Mouse (Mus musculus) left cerebral cortex, postnatal 36 days (tissue): ENCODE results near the gene Clec2l. TPM values are rescaled to one million over a fixed set of nuclear protein-coding genes. Genes with fewer than 3 reads are reported as not detected.
"Not testable (repeated sequence)": the region's sequence is repeated elsewhere in the genome, so short reads cannot be mapped to it uniquely, and the experiment has no call there.

Experiments used
- DNase-seq, 2 experiments: peaks; one replicate each; pipeline ENCODE4 v3.0.0; 2021 to 2022; ENCODE audit warnings: low spot score in 2 of 2, mixed read lengths in 1 of 2
- intact Hi-C: fragments of 180-260 bp; cut with DNase I; formaldehyde crosslinking; loops from one replicate; pipeline ENCODE4 v1.15.1; 2025
- total RNA-seq, 2 experiments: library from RNA; stranded (reverse); gene quantifications; 2 replicates each; pipeline ENCODE4 v1.2.3; 2021

Gene Clec2l
- total RNA-seq, 2 experiments from 2014 or later, result 74.5 to 92.6 TPM

DNA sequence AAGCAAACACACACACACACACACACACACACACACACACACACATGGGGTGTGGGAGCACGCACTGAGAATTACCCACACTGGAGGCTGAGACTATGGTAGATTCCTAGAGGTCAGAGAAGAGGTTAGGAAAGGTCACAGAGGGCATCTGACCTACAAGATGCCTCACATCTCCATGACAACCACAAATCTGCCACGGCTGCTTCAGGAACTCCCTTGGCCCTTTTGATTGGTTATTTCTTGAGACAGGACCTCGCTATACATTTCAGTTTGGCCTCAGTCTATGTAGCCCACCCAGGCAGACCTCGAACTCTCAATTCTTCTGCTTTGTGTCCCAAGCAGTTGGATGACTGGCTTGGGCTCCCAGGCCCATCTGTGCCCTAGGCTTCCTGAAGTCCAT lies 1.2 kb upstream of the Clec2l start:
- intact Hi-C loops, result loop anchor here (5.0 kb wide), 1 partner anchor 36 kb away; no protein-coding TSS in a partner anchor
- DNase-seq, result no peak

DNA sequence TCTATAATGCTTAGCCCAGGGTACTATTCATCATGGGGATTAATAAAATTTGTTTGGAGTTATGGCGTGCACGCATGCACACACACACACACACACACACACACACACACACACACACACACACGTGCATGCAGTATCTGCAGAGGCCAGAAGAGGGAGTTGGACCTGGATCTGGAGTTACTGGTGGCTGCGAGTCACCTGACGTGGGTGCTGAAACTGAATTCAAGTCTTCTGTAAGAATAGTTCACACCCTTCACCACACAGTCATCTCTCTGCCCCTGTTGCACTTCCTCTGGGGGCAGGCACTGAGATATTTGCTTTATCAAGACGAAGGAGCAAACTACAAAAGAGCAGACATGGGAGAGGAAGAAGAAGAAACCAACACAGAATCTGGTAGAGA lies 6.7 kb downstream of the Clec2l start:
- intact Hi-C loops, result no loop called here
- no peak for DNase-seq

DNA sequence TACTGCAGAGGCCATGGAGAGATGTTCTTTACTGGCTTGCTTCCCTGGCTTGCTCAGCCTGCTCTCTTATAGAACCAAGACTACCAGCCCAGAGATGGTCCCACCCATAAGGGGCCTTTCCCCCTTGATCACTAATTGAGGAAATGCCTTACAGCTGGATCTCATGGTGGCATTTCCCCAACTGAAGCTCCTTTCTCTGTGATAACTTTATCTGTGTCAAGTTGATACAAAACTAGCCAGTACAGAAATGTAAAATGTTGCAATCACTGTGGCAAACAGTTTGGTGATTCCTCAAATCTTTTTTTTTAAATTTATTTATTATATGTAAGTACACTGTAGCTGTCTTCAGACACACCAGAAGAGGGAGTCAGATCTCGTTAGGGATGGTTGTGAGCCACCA lies 7.6 kb downstream of the Clec2l start:
- DNase-seq, intact Hi-C loops: not testable (repeated sequence)

DNA sequence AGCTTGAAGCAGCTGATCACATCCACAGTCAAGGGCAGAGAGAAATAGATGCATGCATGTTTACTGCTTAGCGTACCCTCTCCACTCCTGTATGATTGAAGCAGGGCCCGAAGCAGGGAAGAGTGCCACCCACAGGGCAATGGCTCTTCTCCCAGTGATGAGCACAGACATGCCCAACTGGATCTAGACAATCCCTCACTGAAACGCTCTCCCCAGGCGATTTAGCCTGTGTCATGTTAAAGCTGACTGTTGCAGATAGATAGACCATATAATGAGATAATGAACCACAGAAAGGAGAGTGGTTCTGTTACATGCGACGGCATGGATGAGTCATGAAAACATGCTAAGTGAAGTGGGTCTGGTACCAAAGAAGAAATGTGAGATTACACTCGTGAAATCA lies 8.4 kb downstream of the Clec2l start:
- intact Hi-C loops, result no loop called here
- no peak for DNase-seq

DNA sequence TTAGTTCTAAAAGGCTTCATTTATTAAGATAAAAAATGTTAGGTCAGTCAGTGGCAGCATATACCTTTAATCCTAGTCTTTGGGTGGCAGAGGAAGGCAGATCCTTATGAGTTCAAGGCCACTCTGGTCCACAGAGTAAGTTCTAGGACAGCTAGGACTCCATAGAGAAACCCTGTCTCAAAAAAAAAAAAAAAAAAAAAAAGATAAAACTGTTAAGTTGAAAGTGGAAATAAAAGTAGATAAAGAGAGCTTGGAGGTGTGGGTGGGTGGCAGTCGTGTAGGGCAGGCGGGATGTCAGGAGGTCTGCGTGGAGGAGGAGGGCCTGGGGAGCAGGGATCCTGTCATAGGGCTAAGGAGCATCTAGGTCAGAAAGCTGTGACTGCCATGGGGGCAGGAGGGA lies 9.1 kb downstream of the Clec2l start:
- no peak for DNase-seq
- intact Hi-C loops, result no loop called here

DNA sequence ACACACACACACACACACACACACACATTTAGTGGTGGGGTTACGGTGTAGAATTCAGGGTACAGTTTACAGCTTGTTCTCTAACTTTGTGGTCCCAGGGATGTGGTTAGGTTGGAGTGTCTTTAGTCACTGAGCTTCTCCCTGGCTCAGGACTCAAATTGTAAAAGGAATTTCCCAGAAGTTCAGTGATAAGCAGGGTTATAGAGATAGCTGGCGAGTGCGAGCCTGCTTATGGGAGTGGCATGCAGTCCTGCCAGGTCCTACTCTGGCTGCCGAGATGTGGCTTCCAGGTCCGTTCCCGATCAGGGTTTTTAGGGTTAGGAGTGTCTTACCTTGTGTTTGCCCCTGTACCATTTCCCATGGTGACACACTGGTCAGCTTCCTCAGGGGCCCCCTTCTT lies 13.3 kb downstream of the Clec2l start:
- no peak for DNase-seq
- intact Hi-C loops, result no loop called here

DNA sequence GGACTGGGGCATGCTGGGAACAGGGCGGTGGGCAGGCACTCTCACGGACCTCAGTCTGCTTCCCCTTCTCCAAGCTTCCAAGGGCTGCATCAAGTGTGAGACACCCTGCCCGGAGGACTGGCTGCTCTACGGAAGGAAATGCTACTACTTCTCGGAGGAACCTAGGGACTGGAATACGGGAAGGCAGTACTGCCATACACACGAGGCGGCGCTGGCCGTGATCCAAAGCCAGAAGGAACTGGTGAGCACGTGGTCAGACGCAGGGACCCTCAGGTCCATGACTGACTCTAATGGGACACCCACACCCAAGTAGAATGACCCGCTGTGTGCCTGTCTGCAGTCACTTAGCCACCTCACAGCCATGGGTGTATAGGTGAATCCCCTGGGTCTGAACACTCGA lies 13.9 kb downstream of the Clec2l start:
- intact Hi-C loops, result no loop called here
- DNase-seq, result no peak

DNA sequence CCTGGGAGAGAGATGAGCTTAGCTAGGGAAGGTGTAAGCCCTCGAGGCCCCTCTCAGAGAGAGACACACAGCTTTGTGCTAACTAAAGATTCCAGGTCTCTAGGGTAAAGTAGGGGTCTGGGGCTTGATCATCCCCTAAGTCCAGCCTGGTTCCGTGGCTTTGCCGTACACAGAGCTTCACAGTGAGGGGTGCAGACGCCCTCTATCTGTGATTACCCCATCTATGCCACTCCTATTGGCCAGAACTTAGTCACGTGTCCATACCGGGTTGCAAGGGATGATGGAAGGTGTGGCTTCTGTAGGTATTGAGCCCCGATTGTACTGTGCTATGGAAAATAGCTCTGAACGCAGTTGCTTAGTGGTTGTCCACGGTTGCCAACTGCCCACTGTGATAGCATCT lies 14.8 kb downstream of the Clec2l start:
- intact Hi-C loops, result no loop called here
- DNase-seq, result no peak

DNA sequence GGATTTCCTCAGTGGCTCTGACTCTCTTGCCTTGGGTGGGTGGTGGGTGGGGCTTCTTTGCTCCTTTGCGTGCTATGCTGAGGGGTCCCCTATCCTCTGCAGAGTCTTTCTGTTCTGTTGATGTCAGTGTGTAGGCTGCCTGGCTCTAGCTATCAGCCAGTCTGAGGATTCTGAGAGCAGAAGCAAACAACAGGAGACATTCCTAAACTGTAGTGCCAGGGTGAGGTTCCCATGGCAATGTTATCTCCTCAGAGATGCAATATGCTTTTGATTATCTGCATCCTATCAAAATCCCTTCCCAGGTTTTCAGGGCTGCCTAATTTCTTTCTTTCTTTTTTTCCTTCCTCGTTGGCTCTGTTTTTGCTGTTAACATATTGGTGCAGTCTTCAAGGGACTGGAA lies 19.7 kb downstream of the Clec2l start:
- no peak for DNase-seq
- intact Hi-C loops, result no loop called here

DNA sequence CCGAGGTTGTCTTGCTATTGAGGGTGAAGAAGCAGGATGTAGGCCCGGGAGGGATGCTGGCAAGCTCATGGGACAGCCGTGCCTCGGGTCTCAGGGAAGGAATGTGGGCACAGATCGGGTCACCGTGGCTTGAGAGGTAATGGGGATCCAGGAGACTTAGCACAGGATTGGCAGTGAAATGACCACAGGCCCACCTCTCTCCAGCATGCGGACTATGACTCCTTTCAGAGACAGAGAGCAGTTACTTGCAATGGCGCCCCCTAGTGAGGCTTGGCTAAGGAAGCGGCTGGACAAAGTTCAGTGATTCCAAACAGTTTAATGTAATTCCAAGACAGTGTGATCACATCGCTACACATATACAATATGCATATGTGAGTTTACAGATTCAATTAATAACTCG lies 24.3 kb downstream of the Clec2l start:
- no peak for DNase-seq
- intact Hi-C loops, result no loop called here

DNA sequence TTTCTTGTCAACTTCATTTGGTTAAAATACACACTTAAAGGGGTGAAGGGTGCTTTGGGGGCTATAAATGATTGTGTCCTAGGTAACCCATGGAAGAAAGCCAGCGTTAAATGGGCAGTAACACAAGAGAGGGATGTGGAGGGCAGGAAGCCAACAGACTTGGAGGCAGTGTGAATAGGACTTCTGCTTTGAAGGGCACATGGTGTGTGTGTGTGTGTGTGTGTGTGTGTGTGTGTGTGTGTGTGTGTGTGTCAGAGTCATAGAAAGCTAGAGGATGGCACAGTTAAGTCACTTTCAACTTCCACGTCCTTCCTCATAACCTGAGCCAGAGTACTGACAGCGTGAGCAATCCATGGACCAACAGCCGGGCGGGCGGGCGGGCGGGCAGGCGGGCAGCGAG lies 26.0 kb downstream of the Clec2l start:
- intact Hi-C loops, result no loop called here
- no peak for DNase-seq

DNA sequence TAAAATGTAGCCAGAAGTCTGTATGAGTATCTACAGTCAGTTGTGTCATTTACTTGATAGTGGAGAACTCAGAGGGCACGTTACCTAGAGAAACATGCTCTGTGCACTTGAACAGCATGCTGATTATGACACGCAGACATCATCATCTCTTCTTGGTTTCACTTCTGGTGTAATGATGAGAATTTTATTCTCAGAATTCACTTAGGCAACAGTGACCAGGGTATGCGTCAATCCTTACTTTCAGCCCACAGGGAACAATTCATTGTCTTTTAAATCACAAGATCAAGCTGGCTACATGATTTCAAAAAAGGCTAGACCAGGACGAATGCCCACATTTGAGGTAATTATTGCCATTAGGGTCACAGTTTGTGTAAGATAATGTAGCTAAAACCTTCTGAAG lies 27.7 kb downstream of the Clec2l start:
- DNase-seq, result no peak
- intact Hi-C loops, result no loop called here

DNA sequence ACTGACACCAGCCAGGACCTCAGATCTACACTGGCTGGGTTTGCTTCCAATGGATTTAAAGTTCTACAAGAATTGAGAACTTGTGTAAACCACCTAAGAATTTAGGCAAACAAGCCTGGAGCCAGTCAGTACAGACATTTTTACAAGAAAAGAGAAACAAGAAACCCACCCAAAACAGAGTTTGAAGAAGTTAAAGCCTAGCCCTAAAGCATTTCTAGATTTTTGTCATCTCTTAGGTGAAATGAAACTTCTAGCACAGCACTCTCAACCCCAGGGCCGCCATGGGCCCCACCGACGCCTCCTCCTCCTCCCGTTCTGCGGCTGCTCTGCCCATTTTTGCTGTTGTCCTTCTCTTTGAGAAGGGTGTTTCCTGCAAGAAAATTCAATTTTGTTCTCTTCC lies 28.2 kb downstream of the Clec2l start:
- DNase-seq, result no peak
- intact Hi-C loops, result no loop called here

DNA sequence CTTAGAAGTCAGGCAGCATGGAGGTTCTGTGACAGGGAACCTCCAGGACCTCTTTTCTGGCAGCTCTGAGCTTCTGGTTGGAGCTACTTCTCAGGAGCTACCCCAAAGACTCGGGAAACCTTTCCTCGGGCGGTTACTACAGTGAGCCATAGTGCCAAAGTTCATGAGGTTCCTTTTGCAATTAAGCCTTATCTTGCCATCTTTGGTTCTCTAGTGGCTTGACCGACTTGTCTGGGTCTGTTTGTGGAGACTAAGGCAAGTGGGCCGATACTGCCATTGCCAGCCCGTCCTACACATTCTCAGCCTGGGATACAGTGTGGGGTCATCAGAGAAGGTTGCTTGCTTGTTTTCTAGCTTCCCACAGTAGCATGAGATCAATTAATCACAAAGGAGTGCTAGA lies 29.7 kb downstream of the Clec2l start:
- intact Hi-C loops, result no loop called here
- DNase-seq, result no peak

DNA sequence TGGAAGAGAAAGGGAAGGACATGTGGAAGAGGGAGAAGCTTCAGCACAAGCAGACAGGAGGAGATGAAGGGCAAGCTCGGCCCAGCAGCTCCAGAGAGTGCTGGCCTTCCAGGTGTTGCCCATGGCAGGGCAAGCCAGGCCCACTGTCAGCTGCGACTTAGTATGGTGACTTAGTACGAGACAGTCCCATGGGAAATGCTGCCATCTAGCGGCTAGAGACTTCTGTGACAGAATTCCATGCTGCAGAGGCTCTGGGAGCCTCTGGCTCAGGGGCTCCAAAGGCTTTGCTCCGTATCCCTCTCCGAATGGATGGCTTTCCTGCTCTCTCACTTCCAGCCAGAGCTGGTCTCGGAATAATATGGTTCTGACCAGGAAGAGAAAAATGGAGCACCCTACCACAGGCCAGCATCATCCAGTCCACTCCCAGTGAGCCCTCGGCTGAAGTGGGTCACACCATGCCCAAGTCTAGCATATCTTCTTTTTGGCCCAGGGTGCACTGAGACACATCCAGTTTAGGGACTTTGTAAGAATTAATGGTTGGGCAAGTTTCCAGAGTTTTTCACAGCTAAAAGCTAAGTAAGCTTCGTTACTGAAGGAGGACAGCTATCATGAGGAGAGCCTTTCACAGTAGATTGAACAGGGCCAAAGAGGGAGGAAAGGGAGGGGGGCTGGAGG lies 32.6 kb downstream of the Clec2l start:
- intact Hi-C loops, result loop anchor here (2.0 to 5.0 kb wide), 2 partner anchors 33 to 45 kb away; partner anchors contain the start of gene Clec2l
- peak; percentile 78 to 83 for DNase-seq

DNA sequence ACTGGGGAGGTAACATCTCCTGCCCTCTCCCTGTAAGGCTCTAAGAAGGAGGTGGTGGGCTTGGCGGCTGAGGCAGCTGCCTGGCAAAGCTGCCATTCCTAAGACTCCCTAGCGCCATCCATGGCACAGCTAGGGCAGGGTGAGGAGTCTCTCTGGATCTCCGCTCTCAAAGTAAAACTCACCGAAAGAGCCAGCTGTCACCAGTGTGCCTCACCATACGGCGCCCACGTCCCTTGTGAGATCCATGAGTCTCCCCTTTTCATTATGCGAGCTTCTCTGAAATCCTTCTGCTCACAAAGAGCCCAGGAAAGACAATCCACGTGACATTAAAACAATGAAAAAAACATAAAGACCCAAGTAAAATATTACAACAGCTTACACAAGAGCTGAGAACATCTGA lies 33.7 kb downstream of the Clec2l start:
- intact Hi-C loops, result loop anchor here (5.0 kb wide), 1 partner anchor 34 kb away; the partner anchor contains the start of gene Clec2l
- DNase-seq, result peak; percentile 43 to 55

DNA sequence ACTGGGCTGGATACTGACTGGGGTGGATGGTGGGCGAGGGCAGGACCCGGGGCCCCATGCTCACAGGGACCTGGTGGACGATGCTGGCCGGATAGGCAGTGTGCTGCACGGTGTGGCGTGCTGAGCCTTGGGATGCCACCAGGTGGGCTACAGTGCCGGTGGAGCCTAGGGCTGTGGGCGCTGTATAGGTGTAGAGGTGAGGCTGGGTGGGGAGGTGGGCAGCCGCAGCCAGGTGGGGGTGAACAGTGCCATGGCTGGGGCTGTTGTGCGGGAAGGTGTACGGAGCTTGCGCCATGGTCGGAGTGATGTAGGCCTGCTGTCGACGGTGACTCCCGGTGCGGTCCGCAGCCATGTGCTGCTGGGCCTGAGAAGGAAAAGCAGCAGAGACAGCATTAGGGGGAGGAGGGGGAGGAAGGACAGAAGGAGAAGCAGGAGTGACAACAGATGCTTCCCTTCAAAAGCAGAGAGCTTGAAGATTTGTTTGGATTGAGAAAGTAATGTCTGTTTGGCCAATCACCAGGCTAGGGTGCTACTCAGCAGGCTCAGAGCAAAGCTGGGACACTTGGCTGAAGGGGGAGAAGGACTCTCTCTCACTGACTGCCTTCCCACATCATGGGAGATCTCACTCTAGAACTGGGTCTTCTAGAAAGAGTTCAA lies 35.5 kb downstream of the Clec2l start:
- DNase-seq, result peak in 1 of 2 experiments; percentile 21
- intact Hi-C loops, result loop anchor here (5.0 kb wide), 1 partner anchor 36 kb away; the partner anchor contains the start of gene Clec2l

DNA sequence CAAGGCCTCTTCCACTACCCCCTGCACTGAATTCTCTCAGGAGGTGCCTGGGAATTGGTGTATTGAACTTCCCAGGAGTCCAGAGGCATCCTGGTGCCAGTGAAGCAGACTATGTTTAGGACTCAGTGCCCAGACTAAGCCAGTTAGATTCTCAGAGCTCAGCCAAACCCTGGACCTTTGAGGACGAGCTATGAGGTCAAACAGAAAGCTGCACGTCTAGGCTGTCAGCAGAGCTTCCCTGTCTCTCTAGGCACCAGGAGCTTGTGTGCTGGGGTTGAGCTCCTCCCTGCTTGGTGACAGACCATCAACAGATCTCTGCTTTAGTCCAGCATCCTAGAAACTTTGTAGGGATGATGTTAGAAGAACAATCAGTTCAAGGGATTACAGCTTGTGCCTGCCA lies 38.6 kb downstream of the Clec2l start:
- intact Hi-C loops, result no loop called here
- DNase-seq, result no peak

DNA sequence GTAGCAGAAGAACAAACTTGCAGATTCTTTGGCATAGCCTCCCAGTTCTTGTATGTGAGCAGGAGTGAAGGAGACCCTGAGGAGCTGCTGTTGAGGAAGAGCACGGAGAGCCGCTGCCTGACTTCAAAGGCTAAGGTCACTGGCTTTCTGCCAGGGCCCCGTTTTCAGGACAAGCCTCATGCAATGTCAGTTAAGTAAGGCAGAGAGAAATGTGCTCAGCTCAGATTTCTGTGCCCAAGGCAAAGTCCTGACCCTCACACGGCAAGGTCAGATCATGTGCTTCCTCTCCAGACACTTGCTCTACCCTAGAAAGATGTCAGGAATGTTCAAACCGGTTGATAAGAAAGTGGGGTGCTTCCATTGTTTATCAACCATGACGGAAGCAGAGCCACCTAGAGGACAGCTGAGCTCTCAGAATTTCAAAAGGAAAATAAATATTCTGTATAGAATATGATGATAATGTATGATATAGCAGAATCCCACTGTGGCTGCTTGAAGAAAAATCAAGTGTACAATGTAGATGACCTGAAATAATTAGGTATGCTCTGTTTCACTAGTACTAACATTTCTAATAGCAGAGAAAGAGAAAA lies 40.0 kb downstream of the Clec2l start:
- intact Hi-C loops, result no loop called here
- no peak for DNase-seq

DNA sequence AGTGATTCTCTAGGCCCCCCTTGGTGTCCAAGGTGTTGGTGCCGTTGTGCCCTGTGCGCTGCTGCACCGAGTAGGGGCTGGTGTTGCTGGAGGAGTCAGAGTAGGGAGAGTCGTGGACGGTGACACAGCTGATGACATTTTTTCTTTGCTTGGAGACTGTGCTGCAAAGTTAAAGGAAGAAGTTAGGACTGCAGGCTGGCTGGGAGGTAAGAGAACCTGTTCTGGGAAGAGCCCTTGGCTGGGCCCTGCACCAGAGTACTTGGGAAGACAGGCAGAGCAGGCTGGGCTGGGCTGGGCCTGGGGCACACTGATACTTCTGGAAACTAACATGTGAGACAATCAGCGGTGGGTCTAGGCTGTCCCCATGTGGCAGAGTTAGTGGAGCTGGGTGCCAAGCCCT lies 40.7 kb downstream of the Clec2l start:
- intact Hi-C loops, result no loop called here
- no peak for DNase-seq
